Comparison of ENCODE assay signal across 9 mouse cellular contexts in genomic region chr5:102045636-102046616, GRCm38 (mm10). TPM values are rescaled to one million over a fixed set of nuclear protein-coding genes. Genes with fewer than 3 reads are reported as not detected.
A peak's percentile ranks its signal among the peaks of the same experiment; 100 is the strongest.
DNase-seq lines count a peak whose midpoint lies in the region; ATAC-seq and TF ChIP-seq lines count a peak whose summit lies in the region.
"Had no signal": no experiment of that assay in that cellular context is flagged by ENCODE, and none has a peak within 500 bp of the region (broad histone marks: within the 10 kb centered on the region; RNA-seq: fewer than 3 reads in every experiment).

No protein-coding gene starts in this region.

- H3K27ac ChIP-seq in forebrain, embryonic 16.5 days (ENCODE audit: low read length): no peak overlapping the region
- no peak overlapping the region for H3K27ac ChIP-seq in forebrain, embryonic 15.5 days (replicated peaks)
- peak overlapping the region; percentile 53 for H3K27ac ChIP-seq in heart, postnatal 0 days (ENCODE audit: low read depth)
- peak overlapping the region; percentile 8; the same call in 1 of the 2 replicates for H3K27ac ChIP-seq in limb, embryonic 14.5 days (replicated peaks; ENCODE audit: low read depth, low read length)
- no peak overlapping the region for H3K27ac ChIP-seq in thymus, adult 2 months (ENCODE audit: control insufficient read depth, insufficient read depth, low read length)
- H3K27ac ChIP-seq: hindbrain, embryonic 15.5 days had no signal

- H3K36me3 ChIP-seq in forebrain, embryonic 16.5 days (ENCODE audit: control insufficient read depth, insufficient read depth): no peaks in the 10 kb centered on the region
- H3K36me3 ChIP-seq in forebrain, embryonic 15.5 days: peaks cover 6% of the 10 kb centered on the region; the same call in 1 of the 2 replicates
- peaks cover 6% of the 10 kb centered on the region for H3K36me3 ChIP-seq in heart, postnatal 0 days (replicated peaks; ENCODE audit: control insufficient read depth, insufficient read depth, low read length)
- peaks cover 9% of the 10 kb centered on the region for H3K36me3 ChIP-seq in limb, embryonic 14.5 days (ENCODE audit: control insufficient read depth, insufficient read depth, low read length)
- H3K36me3 ChIP-seq in thymus, adult 2 months (ENCODE audit: control insufficient read depth, insufficient read depth, low read length): no peaks in the 10 kb centered on the region

- peak; percentile 77 for DNase-seq in MEL-GATA-1-ER (ENCODE audit: extremely low read depth, low read depth)
- DNase-seq in heart, postnatal 0 days (ENCODE audit: low spot score): peak; percentile 36
- DNase-seq in limb, embryonic 14.5 days (ENCODE audit: low spot score): peak; percentile 46
- DNase-seq in adrenal gland, postnatal 10 days: no peak
- no peak for DNase-seq in thymus, adult 2 months
- no peak for DNase-seq in gastrocnemius, postnatal 4 days (ENCODE audit: low spot score in 2 of 2)

- H3K4me3 ChIP-seq in forebrain, embryonic 16.5 days (replicated peaks; ENCODE audit: low read length): no peak overlapping the region
- H3K4me3 ChIP-seq in forebrain, embryonic 15.5 days: no peak overlapping the region
- no peak overlapping the region for H3K4me3 ChIP-seq in heart, postnatal 0 days (ENCODE audit: low read depth, low read length)
- H3K4me3 ChIP-seq in limb, embryonic 14.5 days (replicated peaks; ENCODE audit: low read length): no peak overlapping the region
- H3K4me3 ChIP-seq in thymus, adult 2 months (ENCODE audit: control insufficient read depth, insufficient read depth, low read length): no peak overlapping the region
- H3K4me3 ChIP-seq: hindbrain, embryonic 15.5 days had no signal

- H3K4me2 ChIP-seq in forebrain, embryonic 16.5 days (ENCODE audit: low read length): no peak overlapping the region
- no peak overlapping the region for H3K4me2 ChIP-seq in forebrain, embryonic 15.5 days (replicated peaks)
- peak overlapping the region; percentile 4; the same call in 1 of the 2 replicates for H3K4me2 ChIP-seq in heart, postnatal 0 days (ENCODE audit: low read depth, low read length)
- no peak overlapping the region for H3K4me2 ChIP-seq in limb, embryonic 14.5 days (replicated peaks; ENCODE audit: low read depth, low read length, severe bottlenecking)
- H3K4me2 ChIP-seq: hindbrain, embryonic 15.5 days had no signal

- H3K27me3 ChIP-seq in forebrain, embryonic 16.5 days (replicated peaks; ENCODE audit: control insufficient read depth, insufficient read depth, low read length): no peaks in the 10 kb centered on the region
- no peaks in the 10 kb centered on the region for H3K27me3 ChIP-seq in forebrain, embryonic 15.5 days
- no peaks in the 10 kb centered on the region for H3K27me3 ChIP-seq in heart, postnatal 0 days (ENCODE audit: control insufficient read depth, insufficient read depth, low read length)
- H3K27me3 ChIP-seq in limb, embryonic 14.5 days (ENCODE audit: control insufficient read depth, insufficient read depth, low read length): no peaks in the 10 kb centered on the region
- no peaks in the 10 kb centered on the region for H3K27me3 ChIP-seq in thymus, adult 2 months (ENCODE audit: control insufficient read depth, insufficient read depth, low read length)
- H3K27me3 ChIP-seq: hindbrain, embryonic 15.5 days had no signal

- no peak for TF ChIP-seq EP300 in heart, postnatal 0 days (IDR thresholded peaks at IDR 0.05; ENCODE audit: low read depth)

- H3K9me3 ChIP-seq in forebrain, embryonic 16.5 days (ENCODE audit: control insufficient read depth, low read length): no peaks in the 10 kb centered on the region
- H3K9me3 ChIP-seq in forebrain, embryonic 15.5 days: no peaks in the 10 kb centered on the region
- no peaks in the 10 kb centered on the region; the same call in 1 of the 2 replicates for H3K9me3 ChIP-seq in heart, postnatal 0 days (replicated peaks; ENCODE audit: control insufficient read depth, low read length)
- H3K9me3 ChIP-seq in limb, embryonic 14.5 days (ENCODE audit: control insufficient read depth, low read length): no peaks in the 10 kb centered on the region
- H3K9me3 ChIP-seq: hindbrain, embryonic 15.5 days had no signal

- TF ChIP-seq CTCF in heart, postnatal 0 days (IDR thresholded peaks at IDR 0.05; ENCODE audit: low read depth): no peak
- TF ChIP-seq CTCF in thymus, adult 2 months (IDR thresholded peaks at IDR 0.05; ENCODE audit: borderline replicate concordance, control insufficient read depth, extremely low read depth, insufficient read depth, low read length, poor library complexity): no peak

- H3K4me1 ChIP-seq in forebrain, embryonic 16.5 days (replicated peaks; ENCODE audit: control insufficient read depth, insufficient read depth, low read length): no peaks in the 10 kb centered on the region
- peaks cover 5% of the 10 kb centered on the region; the same call in 1 of the 2 replicates for H3K4me1 ChIP-seq in forebrain, embryonic 15.5 days
- peaks cover 11% of the 10 kb centered on the region for H3K4me1 ChIP-seq in heart, postnatal 0 days (ENCODE audit: control insufficient read depth, insufficient read depth)
- peaks cover 17% of the 10 kb centered on the region; the same call in 1 of the 2 replicates for H3K4me1 ChIP-seq in limb, embryonic 14.5 days (ENCODE audit: control insufficient read depth, insufficient read depth, low read length)
- no peaks in the 10 kb centered on the region for H3K4me1 ChIP-seq in thymus, adult 2 months (replicated peaks; ENCODE audit: control insufficient read depth, insufficient read depth, low read length)

- 0 out of 2 replicates have a peak, but pooled peaks have one; percentile 31 for ATAC-seq in forebrain, embryonic 16.5 days
- no peak for ATAC-seq in forebrain, embryonic 15.5 days (replicated peaks)
- ATAC-seq in heart, postnatal 0 days (ENCODE audit: insufficient read depth, low read depth): no peak
- peak; percentile 53 for ATAC-seq in limb, embryonic 14.5 days (ENCODE audit: low FRiP score, low read depth)

- 84% methylated on average over 13 of the region's 13 CpGs for WGBS in forebrain, embryonic 16.5 days
- WGBS in forebrain, embryonic 15.5 days: 83% methylated on average over 13 of the region's 13 CpGs
- WGBS in heart, postnatal 0 days: 67% methylated on average over 13 of the region's 13 CpGs
- 72% methylated on average over 13 of the region's 13 CpGs for whole genome bisulfite sequencing in limb, embryonic 14.5 days
- 85% methylated on average over 13 of the region's 13 CpGs for WGBS in thymus, adult 2 months

- no peak for TF ChIP-seq POLR2A in limb, embryonic 14.5 days (IDR thresholded peaks at IDR 0.05; ENCODE audit: borderline replicate concordance, extremely low read depth, insufficient read depth, insufficient read length)
- TF ChIP-seq POLR2A in thymus, adult 2 months (IDR thresholded peaks at IDR 0.05; ENCODE audit: control insufficient read depth, extremely low read depth, insufficient read depth, low read length, poor library complexity): no peak

- no peak overlapping the region for H3K9ac ChIP-seq in forebrain, embryonic 16.5 days (replicated peaks; ENCODE audit: low read depth, low read length)
- no peak overlapping the region for H3K9ac ChIP-seq in forebrain, embryonic 15.5 days (replicated peaks)
- no peak overlapping the region for H3K9ac ChIP-seq in heart, postnatal 0 days (replicated peaks; ENCODE audit: low read depth, low read length)
- H3K9ac ChIP-seq in limb, embryonic 14.5 days (ENCODE audit: low read depth, low read length, severe bottlenecking): no peak overlapping the region
- H3K9ac ChIP-seq: hindbrain, embryonic 15.5 days had no signal

RNA-seq across cellular contexts. Expression of gene Wdfy3, which starts 23.8 kb away (rescaled TPM):
- polyA plus RNA-seq in forebrain, embryonic 16.5 days (2015; fragmentation: Nextera tagmentation; extraction: Ambion mirVana): 28.0 TPM in 2 replicates
- 26.2 and 26.3 TPM in 2 replicates for polyA plus RNA-seq in forebrain, embryonic 15.5 days (2015; fragmentation: Nextera tagmentation; extraction: Ambion mirVana)
- total RNA-seq in heart, postnatal 0 days (2014; rRNA removed; ENCODE audit: low replicate concordance): 25.8 and 29.9 TPM in 2 replicates
- 5.0 and 5.2 TPM in 2 replicates for polyA plus RNA-seq in heart, postnatal 0 days (2015; fragmentation: Nextera tagmentation; extraction: Ambion mirVana)
- polyA plus RNA-seq in limb, embryonic 14.5 days (2012; rRNA removed): 30.9 and 36.5 TPM in 2 replicates
- polyA plus RNA-seq in limb, embryonic 14.5 days (2014; fragmentation: Nextera tagmentation; extraction: Ambion mirVana): 21.1 and 24.6 TPM in 2 replicates
- 10 to 100 TPM; 36.0 to 49.3 TPM for total RNA-seq in adrenal gland, postnatal 10 days (2021)
- 6.2 and 6.8 TPM in 2 replicates for polyA plus RNA-seq in thymus, adult 2 months (2012; rRNA removed)
- 10 to 100 TPM; 40.9 to 41.4 TPM for total RNA-seq in gastrocnemius, postnatal 4 days (2021)

Comparison
In these comparisons a context has a peak if more than half of its experiments do, and no peak if none do; other contexts are left out.
1. ATAC-seq: peak in forebrain, embryonic 16.5 days (single experiment) and limb, embryonic 14.5 days (single experiment); none in forebrain, embryonic 15.5 days (single experiment) and heart, postnatal 0 days (single experiment).
2. H3K27ac ChIP-seq: peak in heart, postnatal 0 days (single experiment) and limb, embryonic 14.5 days (single experiment); none in forebrain, embryonic 16.5 days (single experiment), forebrain, embryonic 15.5 days (single experiment) and thymus, adult 2 months (single experiment).
3. DNase-seq: peak in MEL-GATA-1-ER (single experiment), heart, postnatal 0 days (single experiment) and limb, embryonic 14.5 days (single experiment); none in adrenal gland, postnatal 10 days (single experiment), thymus, adult 2 months (single experiment) and gastrocnemius, postnatal 4 days (0 of 2).